Mouse (Mus musculus) cortical plate, adult 2 months (tissue): ENCODE results near the gene Frmd4b.

Experiments used
- CTCF ChIP-seq: fragments of 200-500 bp; IDR thresholded peaks from 2 replicates; pipeline ENCODE4 v1.5.1; 2011; ENCODE audit warnings: mild to moderate bottlenecking, control low read depth, low read length; ENCODE audit not compliant: insufficient read depth; ENCODE audit errors: extremely low read depth
- POLR2A ChIP-seq: fragments of 200-500 bp; IDR thresholded peaks from 2 replicates; pipeline ENCODE4 v1.6.1; 2011; ENCODE audit warnings: mild to moderate bottlenecking, low read length, control low read depth; ENCODE audit not compliant: insufficient read depth; ENCODE audit errors: extremely low read depth

DNA sequence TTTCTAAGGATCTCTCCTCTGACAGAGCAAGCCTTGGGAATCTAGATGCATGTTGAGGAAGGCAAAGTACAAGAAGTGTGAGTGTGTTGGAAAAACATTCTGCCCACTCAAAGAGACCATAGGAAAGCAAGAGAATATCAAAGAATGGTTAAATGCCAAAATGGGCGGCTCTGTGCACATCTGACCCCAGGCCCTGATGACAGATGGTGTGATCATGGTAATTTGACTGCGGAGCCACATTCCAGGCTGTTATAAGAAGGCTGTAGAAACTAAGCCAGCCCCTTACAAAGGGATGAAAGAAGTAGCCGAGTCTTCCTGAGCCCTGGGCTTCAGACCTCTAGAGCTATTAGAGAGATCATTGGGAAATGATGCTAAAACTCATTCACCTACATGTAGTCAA is 22.1 kb downstream of the Frmd4b start:
- no peak for TF ChIP-seq POLR2A
- TF ChIP-seq CTCF, result no peak
